Mouse (Mus musculus): ENCODE results near the gene Lrwd1.
"Not testable (repeated sequence)": the region's sequence is repeated elsewhere in the genome, so short reads cannot be mapped to it uniquely, and the experiment has no call there.

Lrwd1 gene

DNA sequence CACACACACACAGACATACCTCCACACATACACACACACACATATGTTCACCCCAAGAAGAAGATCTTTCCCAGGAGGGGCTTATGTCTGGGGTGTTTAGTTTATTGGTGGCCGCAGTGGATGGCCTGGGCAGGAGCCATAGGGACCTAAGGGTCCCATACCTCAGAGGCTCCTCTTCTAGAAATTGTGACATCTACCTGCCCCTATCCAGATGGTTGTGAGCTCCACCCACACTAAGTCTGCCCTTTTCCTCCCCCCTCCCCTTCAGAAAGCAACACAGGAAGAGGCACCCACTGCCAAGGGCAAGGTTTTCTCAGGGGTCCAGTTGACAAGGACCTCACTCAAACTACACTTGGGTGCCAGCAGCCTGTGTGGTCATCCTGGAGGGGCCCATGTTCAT lies 11.1 kb upstream of the Lrwd1 start:
- peak; percentile 75 for DNase-seq

DNA sequence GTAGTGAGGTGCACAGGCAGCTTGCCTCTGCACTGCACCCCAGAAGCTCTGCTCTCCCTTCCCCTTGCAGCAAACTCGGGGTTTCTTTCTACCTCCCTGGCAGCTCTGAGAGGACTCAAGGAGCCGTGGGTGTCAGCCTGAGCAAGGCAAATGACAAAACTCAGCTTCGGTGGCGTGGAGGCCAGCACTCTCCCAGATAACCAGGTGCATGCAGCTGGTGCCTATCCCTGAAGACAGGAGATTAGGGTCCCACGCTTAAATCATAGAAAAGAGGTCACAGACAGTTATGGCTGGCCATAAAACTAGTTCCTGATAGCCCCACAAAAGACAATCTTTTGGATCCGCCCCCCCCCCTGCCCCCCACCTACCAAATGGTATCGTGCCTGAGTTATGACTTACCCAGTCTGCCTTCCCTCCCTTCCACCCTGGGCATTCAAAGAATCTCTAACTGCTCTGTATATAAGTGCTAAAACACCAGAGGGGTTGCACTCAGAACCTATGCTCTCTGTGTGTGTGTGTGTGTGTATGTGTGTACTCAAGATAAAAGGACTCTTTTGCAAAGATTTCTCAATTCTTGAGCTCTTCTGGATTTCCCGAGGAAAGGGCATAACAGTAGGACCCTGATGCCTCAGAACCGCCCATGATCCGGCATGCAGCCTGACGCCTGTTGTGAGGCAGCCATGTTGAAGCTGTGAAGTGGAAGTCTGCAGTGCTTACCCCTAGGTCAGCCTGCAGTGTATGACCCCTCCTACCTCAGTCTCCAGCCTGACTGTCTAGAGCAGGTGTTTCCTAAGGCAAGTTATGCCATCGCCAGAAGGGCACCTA lies 8.9 kb upstream of the Lrwd1 start:
- peak; percentile 35 for DNase-seq

DNA sequence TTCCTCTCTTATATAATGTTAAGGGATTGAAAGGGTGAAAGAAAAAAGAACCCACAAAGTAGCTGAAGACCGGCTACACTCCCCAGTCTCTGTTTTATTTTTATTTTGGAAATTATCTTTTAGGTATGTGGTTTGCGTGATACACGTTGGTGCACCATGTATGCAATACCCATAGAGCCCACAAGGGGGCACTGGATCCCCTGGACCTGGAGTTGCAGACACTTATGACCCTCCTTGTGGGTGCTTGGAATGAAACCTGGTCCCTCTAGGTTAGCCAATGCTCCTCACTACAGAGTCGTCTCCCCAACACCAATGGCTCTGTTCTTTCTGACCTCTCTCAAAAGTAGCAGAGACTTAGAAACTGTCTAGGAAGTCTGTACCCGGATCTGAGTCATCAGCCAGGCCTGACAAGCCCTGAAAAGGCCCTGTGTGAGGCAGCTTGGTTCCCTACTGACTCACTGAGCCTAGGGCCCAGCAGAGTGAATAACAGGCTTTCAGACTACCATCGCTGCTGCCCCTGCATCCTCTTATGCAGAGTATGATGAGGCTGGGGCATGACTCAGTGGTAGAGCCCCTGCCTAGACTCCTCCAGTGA lies 7.4 kb upstream of the Lrwd1 start:
- peak; percentile 64 for DNase-seq

DNA sequence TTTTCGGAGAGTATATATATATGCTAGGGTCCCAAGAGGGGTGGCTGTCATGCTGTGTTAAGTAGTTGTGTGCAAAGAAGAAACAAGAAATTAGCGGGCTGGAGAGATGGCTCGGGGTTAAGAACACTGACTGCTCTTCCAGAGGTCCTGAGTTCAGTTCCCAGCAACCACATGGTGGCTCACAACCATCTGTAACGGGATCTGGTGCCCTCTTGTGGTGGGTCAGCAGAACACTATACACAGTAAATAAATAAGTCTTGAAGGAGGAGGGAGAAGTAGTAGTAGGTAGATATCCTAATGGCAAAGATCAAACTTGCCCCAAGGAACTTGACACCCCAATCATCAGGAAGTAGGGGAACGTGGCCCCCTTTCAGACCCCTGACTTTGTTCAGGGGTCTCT lies 6.9 kb upstream of the Lrwd1 start:
- peak; percentile 65 for DNase-seq

- no peak for DNase-seq
Measured at GRCm38 (mm10) chr5:136140057-136140482, 4.2 kb upstream of the Lrwd1 start.

DNA sequence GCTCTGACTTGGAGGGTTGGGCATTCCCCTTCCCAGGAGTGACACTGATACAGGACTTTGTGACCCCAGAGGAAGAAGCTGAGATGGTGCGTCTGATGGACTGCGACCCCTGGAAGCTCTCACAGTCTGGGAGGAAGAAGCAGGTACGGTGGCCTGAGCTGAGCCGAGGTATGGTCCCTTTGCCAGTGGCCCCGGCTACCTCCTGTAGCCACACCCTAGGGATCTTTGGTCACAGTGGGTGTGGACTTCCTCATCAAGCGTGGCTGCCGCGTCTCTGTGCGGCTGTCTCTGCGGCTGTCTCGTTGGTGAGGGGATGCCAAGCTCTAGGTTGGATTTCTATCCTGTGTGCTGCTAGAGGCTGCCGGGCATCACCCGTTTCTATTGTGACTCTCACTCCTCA lies 3.5 kb upstream of the Lrwd1 start:
- DNase-seq, result no peak

GRCm38 (mm10) chr5:136137658-136138274 lies 1.9 kb upstream of the Lrwd1 start:
- DNase-seq, result peak; percentile 89

GRCm38 (mm10) chr5:136136292-136136990 lies 567 bp upstream of the Lrwd1 start:
- DNase-seq, result peak; percentile 35

DNA sequence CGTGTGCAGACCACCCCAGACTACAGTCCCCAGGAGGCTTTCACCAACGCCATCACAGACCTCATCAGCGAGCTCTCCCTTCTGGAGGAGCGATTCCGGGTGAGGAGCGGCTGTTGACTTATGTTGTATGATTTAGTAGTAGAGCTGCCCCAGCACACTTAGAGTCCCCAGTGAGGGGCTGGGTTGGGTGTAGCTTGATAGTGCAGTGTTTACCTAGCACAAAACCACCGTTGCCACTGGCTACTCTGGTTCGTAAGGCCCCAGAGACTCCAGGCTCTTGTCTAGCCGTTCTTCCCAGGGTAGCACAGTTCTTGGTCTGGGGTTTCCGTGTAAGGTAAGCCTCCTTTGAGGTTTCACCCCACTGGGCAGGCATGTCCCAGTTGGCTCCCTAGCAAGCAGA lies 13.7 kb downstream of the Lrwd1 start:
- DNase-seq, result no peak

DNA sequence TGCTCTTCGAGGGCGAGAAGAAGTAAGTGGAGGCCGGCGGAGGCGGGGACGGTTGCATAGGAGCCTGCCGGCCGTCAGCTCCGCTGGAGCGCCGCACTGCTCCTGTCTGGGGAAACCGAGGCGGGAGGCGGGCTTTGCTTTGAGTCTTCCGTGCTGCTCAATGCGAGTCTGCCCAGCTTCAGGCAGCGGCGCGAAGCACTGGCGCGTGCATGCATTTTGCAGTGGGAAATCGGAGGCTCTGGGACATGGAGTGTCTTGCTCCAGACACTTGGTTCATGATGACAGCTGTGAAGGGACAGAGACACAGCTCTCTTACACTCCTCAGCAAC lies 19.1 kb downstream of the Lrwd1 start:
- no peak for DNase-seq

- peak; percentile 98 for DNase-seq
Measured at GRCm38 (mm10) chr5:136115891-136116783, 19.7 kb downstream of the Lrwd1 start, which contains the start of gene Polr2j. TSS of gene Polr2j (plus strand) at chr5:136116631.

DNA sequence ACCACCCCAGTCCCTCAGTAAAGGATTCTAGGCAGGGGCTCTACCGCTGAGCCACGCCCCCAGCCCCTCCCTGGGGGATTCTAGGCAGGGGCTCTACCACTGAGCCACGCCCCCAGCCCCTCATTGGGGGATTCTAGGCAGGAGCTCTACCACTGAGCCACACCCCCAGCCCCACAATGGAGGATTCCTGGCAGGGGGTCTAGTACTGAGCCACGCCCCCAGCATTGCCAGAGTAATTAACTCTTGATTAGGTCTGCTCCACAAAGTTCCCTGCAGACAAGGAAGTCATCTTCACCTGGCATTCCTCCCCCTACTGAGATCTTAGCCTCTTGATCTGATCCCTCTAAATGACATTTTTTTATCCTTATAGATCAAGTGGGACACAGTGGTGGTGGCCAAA lies 22.3 kb downstream of the Lrwd1 start:
- DNase-seq, result not testable (repeated sequence)

DNA sequence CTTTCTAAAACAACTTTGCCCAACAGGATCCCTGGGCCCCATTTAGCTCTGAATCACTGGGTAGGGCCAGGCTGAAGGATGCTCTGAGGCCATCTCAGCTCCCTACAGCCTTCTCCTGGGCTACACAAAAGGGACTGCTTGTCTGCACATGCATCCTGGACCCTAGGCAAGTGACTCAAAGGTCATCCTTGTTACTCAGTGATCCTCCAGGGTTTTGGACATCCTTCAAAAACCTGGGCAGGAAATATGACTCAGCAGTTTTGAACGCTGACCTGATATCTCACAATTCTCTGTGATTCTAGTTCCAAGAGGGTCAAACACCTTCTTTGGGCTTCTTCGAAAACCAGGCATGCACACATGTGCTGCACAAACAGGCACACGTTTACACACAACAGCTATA lies 26.8 kb downstream of the Lrwd1 start:
- DNase-seq, result no peak

GRCm38 (mm10) chr5:136108486-136108885 lies 27.4 kb downstream of the Lrwd1 start:
- DNase-seq, result no peak

- peak; percentile 72 for DNase-seq
Measured at GRCm38 (mm10) chr5:136104511-136104910, 31.4 kb downstream of the Lrwd1 start.

GRCm38 (mm10) chr5:136102099-136102820 lies 33.6 kb downstream of the Lrwd1 start:
- peak; percentile 87 for DNase-seq

- no peak for DNase-seq
Measured at GRCm38 (mm10) chr5:136098536-136098935, 37.3 kb downstream of the Lrwd1 start.

DNA sequence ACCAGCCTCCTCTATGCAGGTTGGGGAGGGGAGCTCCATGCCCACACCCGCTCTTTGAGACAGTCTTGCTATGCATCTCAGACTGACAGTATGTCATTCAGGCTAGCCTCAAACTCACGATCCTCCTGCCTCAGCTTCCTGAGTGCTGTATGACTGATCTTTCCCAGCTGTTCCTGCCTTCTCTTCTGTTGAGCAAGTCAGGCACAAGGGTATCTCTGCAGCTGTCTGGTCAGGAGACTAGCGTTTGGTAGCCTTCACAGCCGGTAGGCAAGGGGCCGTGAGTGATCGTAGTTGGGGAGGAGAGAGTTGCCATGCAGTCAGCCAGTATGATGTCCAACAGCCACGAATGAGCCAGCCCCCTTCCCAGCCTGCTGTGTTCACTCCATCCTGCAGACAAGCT lies 40.8 kb downstream of the Lrwd1 start:
- DNase-seq, result no peak

- no peak for DNase-seq
Measured at GRCm38 (mm10) chr5:136094249-136095010, 41.4 kb downstream of the Lrwd1 start.

GRCm38 (mm10) chr5:136091927-136092326 lies 43.9 kb downstream of the Lrwd1 start:
- peak; percentile 68 for DNase-seq

All from thymus, postnatal 4 days (tissue).